Mouse (Mus musculus) ES-Bruce4 (cell line): Measurements from ENCODE around the gene G6pc.

Experiments used
- CTCF ChIP-seq: IDR thresholded peaks from one replicate; pipeline ENCODE4 v1.8.1; 2011; ENCODE audit warnings: low read depth, low read length
- EP300 ChIP-seq: IDR thresholded peaks from 2 replicates; pipeline ENCODE4 v1.6.1; 2011; ENCODE audit warnings: low read depth, low read length; ENCODE audit not compliant: insufficient read depth
- POLR2A ChIP-seq: IDR thresholded peaks from one replicate; pipeline ENCODE4 v1.8.1; 2011; ENCODE audit warnings: low read length; ENCODE audit not compliant: insufficient read depth

GRCm38 (mm10) chr11:101419610-101420009, 52.2 kb downstream of the G6pc start:
- TF ChIP-seq POLR2A, result no peak
- peak; percentile 64 for TF ChIP-seq CTCF
- TF ChIP-seq EP300, result no peak
